Mouse (Mus musculus) E14TG2a.4 (cell line): ENCODE results near the gene Adnp.
A peak's percentile ranks its signal among the peaks of the same experiment; 100 is the strongest.

Source experiments
- H3K27me3 ChIP-seq: 2 replicates; pipeline ENCODE4 v1.6.1; 2014; ENCODE audit warnings: low read length, control low read depth; ENCODE audit not compliant: insufficient read depth
- H3K36me3 ChIP-seq: 2 replicates; pipeline ENCODE4 v1.6.1; 2014; ENCODE audit warnings: low read length, control low read depth; ENCODE audit not compliant: insufficient read depth
- H3K4me1 ChIP-seq: replicated peaks from 2 replicates; pipeline ENCODE4 v1.6.1; 2014; ENCODE audit warnings: low read depth, low read length, control low read depth
- H3K4me3 ChIP-seq: replicated peaks from 2 replicates; pipeline ENCODE4 v1.5.1; 2014; ENCODE audit warnings: mild to moderate bottlenecking, low read length
- H3K9me3 ChIP-seq: 2 replicates; pipeline ENCODE4 v1.6.1; 2014; ENCODE audit warnings: low read length, control low read depth
- CTCF ChIP-seq: conservative IDR thresholded peaks from 2 replicates; pipeline ENCODE4 v1.5.1; 2014; ENCODE audit warnings: low read length
- NANOG ChIP-seq: IDR thresholded peaks from 2 replicates; pipeline ENCODE4 v1.6.1; 2014; ENCODE audit warnings: borderline replicate concordance, low read length, mixed read lengths
- POU5F1 ChIP-seq: IDR thresholded peaks from 2 replicates; pipeline ENCODE4 v1.6.1; 2014; ENCODE audit warnings: low read length, borderline replicate concordance

Gene Adnp

GRCm38 (mm10) chr2:168206725-168207644 lies at the start of gene Adnp:
Adnp (minus strand) TSS chr2:168207112.
- peaks cover 5% of the 10 kb centered on the region for H3K27me3 ChIP-seq
- H3K4me1 ChIP-seq = peaks cover 45% of the 10 kb centered on the region
- H3K9me3 ChIP-seq = no peaks in the 10 kb centered on the region
- peaks cover 75% of the 10 kb centered on the region for H3K36me3 ChIP-seq
- TF ChIP-seq CTCF = peak; percentile 46
- TF ChIP-seq NANOG = no peak
- peak; percentile 41; the same call in 1 of the 2 replicates for TF ChIP-seq POU5F1
- peak within 1 kb of the TSS; percentile 89 for H3K4me3 ChIP-seq

- TF ChIP-seq CTCF = no peak
- TF ChIP-seq POU5F1 = no peak
- no peak for TF ChIP-seq NANOG
Measured at GRCm38 (mm10) chr2:168256506-168256905, 49.6 kb upstream of the Adnp start.

GRCm38 (mm10) chr2:168253822-168254221 lies 46.9 kb upstream of the Adnp start:
- Histone ChIP-seq H3K9me3 (no peaks in the 10 kb centered on the region), H3K4me1 (peaks cover 33% of the 10 kb centered on the region), H3K27me3 (peaks cover 3% of the 10 kb centered on the region; the same call in 1 of the 2 replicates), H3K4me3 (no peak overlapping the region), H3K36me3 (no peaks in the 10 kb centered on the region)
- TF ChIP-seq POU5F1 = no peak

More at GRCm38 (mm10) chr2:168256506-168256905, 49.6 kb upstream of the Adnp start:
- H3K4me3 ChIP-seq = no peak overlapping the region
- peaks cover 24% of the 10 kb centered on the region for H3K27me3 ChIP-seq
- H3K4me1 ChIP-seq = peaks cover 28% of the 10 kb centered on the region
- H3K9me3 ChIP-seq = no peaks in the 10 kb centered on the region
- no peaks in the 10 kb centered on the region for H3K36me3 ChIP-seq

GRCm38 (mm10) chr2:168252639-168253292 lies 45.9 kb upstream of the Adnp start:
- Histone ChIP-seq H3K4me3 (peak overlapping the region; percentile 52), H3K9me3 (no peaks in the 10 kb centered on the region), H3K27me3 (peaks cover 3% of the 10 kb centered on the region; the same call in 1 of the 2 replicates), H3K36me3 (no peaks in the 10 kb centered on the region), H3K4me1 (peaks cover 33% of the 10 kb centered on the region)
- TF ChIP-seq CTCF = peak; percentile 94
- TF ChIP-seq POU5F1 = no peak

- no peak for TF ChIP-seq POU5F1
- no peak for TF ChIP-seq NANOG
- TF ChIP-seq CTCF = peak; percentile 79
- H3K4me3 ChIP-seq = no peak overlapping the region
Measured at GRCm38 (mm10) chr2:168250270-168250669, 43.4 kb upstream of the Adnp start.

GRCm38 (mm10) chr2:168248856-168249245 lies 41.9 kb upstream of the Adnp start:
- peaks cover 21% of the 10 kb centered on the region for H3K4me1 ChIP-seq
- no peaks in the 10 kb centered on the region for H3K9me3 ChIP-seq
- peaks cover 3% of the 10 kb centered on the region for H3K27me3 ChIP-seq
- no peak for TF ChIP-seq POU5F1
- peak; percentile 42 for TF ChIP-seq CTCF
- H3K36me3 ChIP-seq = no peaks in the 10 kb centered on the region
- no peak overlapping the region for H3K4me3 ChIP-seq

More at GRCm38 (mm10) chr2:168250270-168250669, 43.4 kb upstream of the Adnp start:
- Histone ChIP-seq H3K4me1 (peaks cover 33% of the 10 kb centered on the region), H3K9me3 (no peaks in the 10 kb centered on the region), H3K36me3 (no peaks in the 10 kb centered on the region), H3K27me3 (peaks cover 3% of the 10 kb centered on the region)

- no peaks in the 10 kb centered on the region for H3K36me3 ChIP-seq
- H3K9me3 ChIP-seq = no peaks in the 10 kb centered on the region
- no peak for TF ChIP-seq NANOG
- TF ChIP-seq POU5F1 = no peak
- no peak for TF ChIP-seq CTCF
- H3K27me3 ChIP-seq = peaks cover 3% of the 10 kb centered on the region
- H3K4me1 ChIP-seq = peaks cover 17% of the 10 kb centered on the region
- H3K4me3 ChIP-seq = no peak overlapping the region
Measured at GRCm38 (mm10) chr2:168248167-168248855, 41.4 kb upstream of the Adnp start.

GRCm38 (mm10) chr2:168245571-168245970 lies 38.7 kb upstream of the Adnp start:
- no peaks in the 10 kb centered on the region for H3K9me3 ChIP-seq
- TF ChIP-seq POU5F1 = no peak
- no peak for TF ChIP-seq CTCF
- no peak for TF ChIP-seq NANOG

More at GRCm38 (mm10) chr2:168245571-168245970, 38.7 kb upstream of the Adnp start:
- H3K4me1 ChIP-seq = peaks cover 8% of the 10 kb centered on the region
- peaks cover 8% of the 10 kb centered on the region for H3K27me3 ChIP-seq
- no peak overlapping the region for H3K4me3 ChIP-seq
- no peaks in the 10 kb centered on the region for H3K36me3 ChIP-seq
